Mouse (Mus musculus) urinary bladder, adult 18-20 months (tissue): ENCODE results near the gene Cdk19.
A peak's percentile ranks its signal among the peaks of the same experiment; 100 is the strongest.
"Not testable (repeated sequence)": the region's sequence is repeated elsewhere in the genome, so short reads cannot be mapped to it uniquely, and the experiment has no call there.

Experiments
- DNase-seq, 2 experiments: peaks; one replicate each; pipeline ENCODE4 v3.0.0; 2022; ENCODE audit warnings: low spot score in 2 of 2, mixed read lengths in 2 of 2

Gene Cdk19

GRCm38 (mm10) chr10:40386126-40386525, 46.8 kb downstream of the Cdk19 start:
- no peak for DNase-seq

GRCm38 (mm10) chr10:40393447-40394143, 54.2 kb downstream of the Cdk19 start:
- no peak for DNase-seq

- DNase-seq = no peak
These were observed 59.5 kb downstream of the Cdk19 start for GRCm38 (mm10) chr10:40398842-40399241.

GRCm38 (mm10) chr10:40399328-40399727, 60.0 kb downstream of the Cdk19 start:
- no peak for DNase-seq

GRCm38 (mm10) chr10:40400293-40400692, 60.9 kb downstream of the Cdk19 start:
- no peak for DNase-seq

- no peak for DNase-seq
These were observed 67.3 kb downstream of the Cdk19 start for GRCm38 (mm10) chr10:40406655-40407054.

- DNase-seq = no peak
These were observed 70.0 kb downstream of the Cdk19 start for GRCm38 (mm10) chr10:40409336-40409735.

- no peak for DNase-seq
These were observed 72.0 kb downstream of the Cdk19 start for GRCm38 (mm10) chr10:40411370-40411769.

GRCm38 (mm10) chr10:40416944-40417343, 77.6 kb downstream of the Cdk19 start:
- peak in 1 of 2 experiments; percentile 63 for DNase-seq

- no peak for DNase-seq
These were observed 80.5 kb downstream of the Cdk19 start for GRCm38 (mm10) chr10:40419841-40420240.

- no peak for DNase-seq
These were observed 81.3 kb downstream of the Cdk19 start for GRCm38 (mm10) chr10:40420703-40421102.

GRCm38 (mm10) chr10:40421724-40422123, 82.4 kb downstream of the Cdk19 start:
- no peak for DNase-seq

GRCm38 (mm10) chr10:40422696-40423095, 83.3 kb downstream of the Cdk19 start:
- DNase-seq = no peak

GRCm38 (mm10) chr10:40424428-40424827, 85.1 kb downstream of the Cdk19 start:
- DNase-seq = not testable (repeated sequence)

- DNase-seq = no peak
These were observed 86.1 kb downstream of the Cdk19 start for GRCm38 (mm10) chr10:40425243-40426095.

- DNase-seq = no peak
These were observed 86.7 kb downstream of the Cdk19 start for GRCm38 (mm10) chr10:40426096-40426450.

GRCm38 (mm10) chr10:40428633-40429032, 89.3 kb downstream of the Cdk19 start:
- DNase-seq = no peak

GRCm38 (mm10) chr10:40429081-40429480, 89.7 kb downstream of the Cdk19 start:
- DNase-seq = no peak

GRCm38 (mm10) chr10:40430209-40430608, 90.8 kb downstream of the Cdk19 start:
- DNase-seq = no peak

GRCm38 (mm10) chr10:40431957-40432356, 92.6 kb downstream of the Cdk19 start:
- no peak for DNase-seq

GRCm38 (mm10) chr10:40432375-40432774, 93.0 kb downstream of the Cdk19 start:
- no peak for DNase-seq

- no peak for DNase-seq
These were observed 96.0 kb downstream of the Cdk19 start for GRCm38 (mm10) chr10:40435402-40435801.

- no peak for DNase-seq
These were observed 97.8 kb downstream of the Cdk19 start for GRCm38 (mm10) chr10:40437117-40437516.
